Mouse (Mus musculus) forebrain, embryonic 11.5 days (tissue): Measurements from ENCODE around the gene Setdb1. TPM values are rescaled to one million over a fixed set of nuclear protein-coding genes. Genes with fewer than 3 reads are reported as not detected.

Experiments
- ATAC-seq: fragments of 200-750 bp; cut with Nextera tagmentation; replicated peaks from 2 replicates; pipeline ENCODE4 v1.8.0; 2017; ENCODE audit warnings: moderate TSS enrichment; ENCODE audit not compliant: low FRiP score
- DNase-seq: peaks from one replicate; pipeline ENCODE4 v3.0.0-alpha.2; 2017; ENCODE audit warnings: low spot score
- H3K27ac ChIP-seq: fragments of 300-500 bp; sonication (generic); 2 replicates; pipeline ENCODE4 v1.5.1; 2014; ENCODE audit warnings: low read depth, low read length
- H3K27me3 ChIP-seq: fragments of 300-500 bp; sonication (generic); 2 replicates; pipeline ENCODE4 v1.6.1; 2014; ENCODE audit warnings: mild to moderate bottlenecking, low read length, mixed read lengths; ENCODE audit not compliant: control insufficient read depth, insufficient read depth
- H3K36me3 ChIP-seq: fragments of 300-500 bp; sonication (generic); 2 replicates; pipeline ENCODE4 v1.6.1; 2014; ENCODE audit warnings: mild to moderate bottlenecking, low read length, moderate library complexity, mixed read lengths; ENCODE audit not compliant: control insufficient read depth, insufficient read depth
- H3K4me1 ChIP-seq: fragments of 300-500 bp; sonication (generic); replicated peaks from 2 replicates; pipeline ENCODE4 v1.6.1; 2014; ENCODE audit warnings: low read length, mixed read lengths; ENCODE audit not compliant: control insufficient read depth, insufficient read depth
- H3K4me2 ChIP-seq: fragments of 300-500 bp; sonication (generic); 2 replicates; pipeline ENCODE4 v1.6.1; 2014; ENCODE audit warnings: low read depth, mild to moderate bottlenecking, low read length, moderate library complexity, mixed read lengths; ENCODE audit not compliant: severe bottlenecking
- H3K4me3 ChIP-seq: fragments of 300-500 bp; sonication (generic); 2 replicates; pipeline ENCODE4 v1.5.1; 2014; ENCODE audit warnings: low read depth, low read length
- H3K9ac ChIP-seq: fragments of 300-500 bp; sonication (generic); 2 replicates; pipeline ENCODE4 v1.6.1; 2014; ENCODE audit warnings: low read length
- H3K9me3 ChIP-seq: fragments of 300-500 bp; sonication (generic); 2 replicates; pipeline ENCODE4 v1.6.1; 2016; ENCODE audit warnings: low read length, mixed read lengths; ENCODE audit not compliant: control insufficient read depth
- WGBS: fragments of 180-500 bp; shearing (Covaris S2); extraction: QIAGEN DNeasy Blood & Tissue Kit; methylation state at CpG from one replicate; pipeline ENCODE4 v1.1.7; 2014; 5-methylcytosine and 5-hydroxymethylcytosine counted together
- polyA plus RNA-seq: library from polyadenylated mRNA; unstranded; fragments of >200 nt; fragmentation: Nextera tagmentation; extraction: Ambion mirVana; gene quantifications from 2 replicates; pipeline ENCODE4 v1.2.1, GENCODE M21; 2014

Setdb1 gene
- polyA plus RNA-seq, 1 experiment from 2014 or later: 76.7 TPM

DNA sequence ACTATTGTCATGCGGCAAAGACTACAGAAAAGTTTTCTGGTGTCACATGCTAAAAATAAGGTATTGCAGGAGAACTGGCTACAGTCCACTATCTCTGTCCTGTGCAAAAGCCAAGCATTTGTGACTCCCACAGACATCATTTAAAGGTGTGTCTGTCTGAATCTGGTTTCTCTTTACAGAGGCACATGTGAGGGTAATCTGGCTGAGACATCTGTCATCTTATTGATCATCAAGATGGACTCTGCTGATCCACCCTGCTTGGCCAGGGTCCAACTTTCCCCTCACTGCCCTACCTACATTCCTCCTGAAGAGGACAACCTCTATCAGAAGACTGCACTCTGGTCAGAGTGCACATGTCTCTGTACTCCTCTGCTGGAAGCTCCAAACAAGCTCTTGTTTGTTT is 79.9 kb downstream of the Setdb1 start:
- WGBS: 100% methylated on average over 1 of the region's 1 CpGs
- Histone ChIP-seq H3K4me1 (0 out of 2 replicates have a peak, but pooled peaks cover 2% of the 10 kb centered on the region), H3K4me2 (no peak overlapping the region), H3K27me3 (no peaks in the 10 kb centered on the region), H3K9me3 (no peaks in the 10 kb centered on the region), H3K27ac (no peak overlapping the region), H3K36me3 (no peaks in the 10 kb centered on the region), H3K4me3 (no peak overlapping the region), H3K9ac (no peak overlapping the region)
- DNase-seq (no peak), ATAC-seq (no peak)

DNA sequence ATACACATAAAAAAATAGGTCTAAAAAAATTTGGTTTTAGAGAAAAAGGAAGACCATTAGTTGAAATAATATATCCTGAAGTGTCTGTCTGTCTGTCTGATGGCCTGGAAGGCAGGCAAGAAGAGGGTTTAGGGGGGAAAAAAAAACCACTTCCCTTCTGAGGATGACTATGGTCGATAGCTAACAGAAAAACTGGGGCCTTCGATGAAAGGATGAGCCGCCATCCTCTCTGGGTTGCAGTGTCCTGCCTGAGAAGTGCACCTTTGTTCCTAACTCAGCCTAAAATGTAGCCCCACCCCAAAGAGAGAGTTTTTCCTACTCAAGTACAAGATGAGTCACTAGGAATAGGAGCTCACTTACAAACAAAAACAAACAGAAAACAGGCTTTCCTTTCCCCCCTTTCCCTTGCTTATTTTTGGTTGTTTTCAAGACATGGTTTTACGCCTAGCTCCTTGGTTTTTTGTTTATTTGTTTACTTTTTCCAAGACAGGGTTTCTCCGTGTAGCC is 80.5 kb downstream of the Setdb1 start:
- H3K4me3 ChIP-seq: no peak overlapping the region
- no peak overlapping the region for H3K27ac ChIP-seq
- DNase-seq (no peak), ATAC-seq (no peak)
- no peaks in the 10 kb centered on the region for H3K36me3 ChIP-seq
- H3K9me3 ChIP-seq: no peaks in the 10 kb centered on the region
- H3K4me2 ChIP-seq: no peak overlapping the region
- no peak overlapping the region for H3K9ac ChIP-seq
- no peaks in the 10 kb centered on the region for H3K27me3 ChIP-seq
- H3K4me1 ChIP-seq: 0 out of 2 replicates have a peak, but pooled peaks cover 2% of the 10 kb centered on the region
- 79% methylated on average over 5 of the region's 5 CpGs for WGBS

DNA sequence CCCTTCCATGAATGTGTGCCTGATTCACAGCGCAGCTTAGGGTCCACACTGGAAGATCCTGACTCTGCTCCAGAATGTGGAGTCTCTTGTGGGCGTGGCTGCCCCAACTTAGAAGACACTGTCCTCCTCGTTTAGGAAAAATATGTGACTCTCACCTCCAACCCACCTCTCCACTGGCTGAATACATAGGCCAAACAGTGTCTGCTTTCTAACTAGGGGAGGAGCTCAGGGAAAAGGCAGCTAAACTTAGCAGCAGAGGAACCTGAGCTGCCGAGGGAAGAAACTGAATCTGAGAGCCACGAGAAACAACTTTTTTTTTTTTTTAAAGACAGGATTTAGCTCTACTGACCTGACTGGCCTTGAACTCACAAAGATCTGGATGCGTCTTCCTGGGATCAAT is 81.8 kb downstream of the Setdb1 start:
- Histone ChIP-seq H3K4me1 (no peaks in the 10 kb centered on the region), H3K4me2 (no peak overlapping the region), H3K4me3 (no peak overlapping the region), H3K9ac (no peak overlapping the region), H3K36me3 (no peaks in the 10 kb centered on the region), H3K9me3 (no peaks in the 10 kb centered on the region), H3K27ac (no peak overlapping the region), H3K27me3 (no peaks in the 10 kb centered on the region)
- DNase-seq (no peak), ATAC-seq (no peak)
- WGBS: 83% methylated on average over 6 of the region's 6 CpGs

GRCm38 (mm10) chr3:95274453-95274852 is 82.5 kb downstream of the Setdb1 start:
- H3K27ac ChIP-seq: no peak overlapping the region
- ATAC-seq (no peak), DNase-seq (no peak)
- H3K36me3 ChIP-seq: no peaks in the 10 kb centered on the region
- H3K27me3 ChIP-seq: no peaks in the 10 kb centered on the region
- 91% methylated on average over 4 of the region's 4 CpGs for WGBS
- H3K4me3 ChIP-seq: no peak overlapping the region
- no peak overlapping the region for H3K9ac ChIP-seq
- H3K9me3 ChIP-seq: no peaks in the 10 kb centered on the region
- no peak overlapping the region for H3K4me2 ChIP-seq
- H3K4me1 ChIP-seq: no peaks in the 10 kb centered on the region

Other genes starting within 250 kb of the Setdb1 start
- gene Vps72, start 246.2 kb downstream of the Setdb1 start, polyA plus RNA-seq: 249 and 274 TPM in 2 replicates
- 0.37 and 0.75 TPM in 2 replicates for gene Tmod4, start 232.7 kb downstream of the Setdb1 start, polyA plus RNA-seq
- gene Scnm1, start 223.2 kb downstream of the Setdb1 start, polyA plus RNA-seq: 77.4 and 88.0 TPM in 2 replicates
- 11.7 and 12.4 TPM in 2 replicates for gene Lysmd1, start 223.1 kb downstream of the Setdb1 start, polyA plus RNA-seq
- 1.3 and 1.9 TPM in 2 replicates for gene Tnfaip8l2, start 214.8 kb downstream of the Setdb1 start, polyA plus RNA-seq
- 17.6 and 19.9 TPM in 2 replicates for gene Sema6c, start 196.7 kb downstream of the Setdb1 start, polyA plus RNA-seq
- gene Gabpb2, start 139.3 kb downstream of the Setdb1 start, polyA plus RNA-seq: 8.9 and 10.8 TPM in 2 replicates
- gene Cdc42se1, start 128.5 kb downstream of the Setdb1 start, polyA plus RNA-seq: 120 and 124 TPM in 2 replicates
- 75.2 and 89.8 TPM in 2 replicates for gene Mllt11, start 125.0 kb downstream of the Setdb1 start, polyA plus RNA-seq
- gene Gm128, start 115.6 kb downstream of the Setdb1 start, polyA plus RNA-seq: 0.17 and 0.21 TPM in 2 replicates
- 0.39 and 0.72 TPM in 2 replicates for gene Bnipl, start 106.0 kb downstream of the Setdb1 start, polyA plus RNA-seq
- gene Mindy1, start 75.9 kb downstream of the Setdb1 start, polyA plus RNA-seq: 34.2 and 35.4 TPM in 2 replicates
- 26.4 and 28.5 TPM in 2 replicates for gene Prune1, start 75.1 kb downstream of the Setdb1 start, polyA plus RNA-seq
- 1.3 and 1.5 TPM in 2 replicates for gene Anxa9, start 50.0 kb downstream of the Setdb1 start, polyA plus RNA-seq
- gene Cers2, start 42.4 kb downstream of the Setdb1 start, polyA plus RNA-seq: 111 and 122 TPM in 2 replicates
- gene 4930558C23Rik, start 45.6 kb upstream of the Setdb1 start, polyA plus RNA-seq: not detected in 2 replicates
- 26.7 and 27.8 TPM in 2 replicates for gene Arnt, start 77.2 kb upstream of the Setdb1 start, polyA plus RNA-seq
- gene Ctsk, start 142.1 kb upstream of the Setdb1 start, polyA plus RNA-seq: 5.0 and 5.6 TPM in 2 replicates
- 4.9 and 6.9 TPM in 2 replicates for gene Ctss, start 169.6 kb upstream of the Setdb1 start, polyA plus RNA-seq
- gene Hormad1, start 202.5 kb upstream of the Setdb1 start, polyA plus RNA-seq: not detected in 2 replicates
- gene Golph3l, start 231.7 kb upstream of the Setdb1 start, polyA plus RNA-seq: 35.1 and 36.1 TPM in 2 replicates